In genomic region chr6:73311786-73312185, GRCm38 (mm10) we compare ENCODE assay signal across 15 mouse cellular contexts.
"Had no signal": no experiment of that assay in that cellular context is flagged by ENCODE, and none has a peak within 500 bp of the region (broad histone marks: within the 10 kb centered on the region; RNA-seq: fewer than 3 reads in every experiment).

No protein-coding gene starts in this region.

- DNase-seq: gastrocnemius, postnatal 14 days; gastrocnemius, postnatal 36 days; heart, adult 11 months; heart, adult 2 months; heart, postnatal 14 days; heart, postnatal 36 days; kidney, adult 11 months; kidney, adult 2 months; kidney, adult 9 months; kidney, postnatal 14 days; layer of hippocampus, adult 9-11 months; liver; liver, embryonic 13.5 days had no signal

- ATAC-seq: hindbrain, postnatal 0 days; intestine, embryonic 16.5 days had no signal
